Mouse (Mus musculus): Measurements from ENCODE around the gene Brms1. TPM values are rescaled to one million over a fixed set of nuclear protein-coding genes. Genes with fewer than 3 reads are reported as not detected.
A peak's percentile ranks its signal among the peaks of the same experiment; 100 is the strongest.

The Brms1 gene
- polyA plus RNA-seq, 1 experiment from 2014 or later: 38.4 TPM

DNA sequence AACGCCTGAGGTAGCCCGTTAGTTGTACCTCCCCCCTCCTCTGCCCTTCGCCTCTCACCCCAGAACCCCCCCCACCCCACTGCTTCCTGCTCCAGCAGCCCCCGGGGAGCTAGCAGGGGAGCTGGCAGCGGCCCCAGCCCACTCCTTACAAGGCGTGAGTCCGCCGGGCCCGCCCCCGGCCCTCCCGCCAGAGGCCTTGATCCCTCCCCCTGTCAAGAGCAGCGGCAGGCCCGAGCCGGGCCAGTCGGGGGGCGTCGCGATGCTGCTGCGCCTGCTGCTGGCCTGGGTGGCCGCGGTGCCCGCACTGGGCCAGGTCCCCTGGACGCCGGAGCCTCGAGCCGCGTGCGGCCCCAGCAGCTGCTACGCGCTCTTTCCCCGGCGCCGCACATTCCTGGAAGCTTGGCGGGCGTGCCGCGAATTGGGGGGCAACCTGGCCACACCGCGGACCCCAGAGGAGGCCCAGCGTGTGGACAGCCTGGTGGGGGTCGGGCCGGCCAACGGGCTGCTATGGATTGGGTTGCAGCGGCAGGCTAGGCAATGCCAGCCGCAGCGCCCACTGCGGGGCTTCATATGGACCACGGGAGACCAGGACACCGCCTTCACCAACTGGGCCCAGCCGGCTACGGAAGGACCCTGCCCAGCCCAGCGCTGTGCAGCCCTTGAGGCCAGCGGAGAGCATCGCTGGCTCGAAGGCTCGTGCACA, 26.9 kb downstream of the Brms1 start, which contains the start of gene Cd248:
Cd248 (plus strand) TSS at position 212 of the 703 bp plus-strand sequence.
- peak within 1 kb of the TSS; percentile 59 for H3K4me3 ChIP-seq
- ATAC-seq (ENCODE audit: insufficient number of reproducible peaks, insufficient read depth, low FRiP score, low TSS enrichment): peak; percentile 33
- peaks cover 10% of the 10 kb centered on the region for H3K27me3 ChIP-seq
- peaks cover 53% of the 10 kb centered on the region for H3K4me1 ChIP-seq
- H3K9ac ChIP-seq: peak within 1 kb of the TSS; percentile 81
- peak within 1 kb of the TSS; percentile 86 for H3K4me2 ChIP-seq (replicated peaks)
- 1% methylated on average over 55 of the region's 56 CpGs for WGBS
- no peaks in the 10 kb centered on the region for H3K36me3 ChIP-seq
- no peaks in the 10 kb centered on the region for H3K9me3 ChIP-seq
- peak within 1 kb of the TSS; percentile 97 for H3K27ac ChIP-seq

DNA sequence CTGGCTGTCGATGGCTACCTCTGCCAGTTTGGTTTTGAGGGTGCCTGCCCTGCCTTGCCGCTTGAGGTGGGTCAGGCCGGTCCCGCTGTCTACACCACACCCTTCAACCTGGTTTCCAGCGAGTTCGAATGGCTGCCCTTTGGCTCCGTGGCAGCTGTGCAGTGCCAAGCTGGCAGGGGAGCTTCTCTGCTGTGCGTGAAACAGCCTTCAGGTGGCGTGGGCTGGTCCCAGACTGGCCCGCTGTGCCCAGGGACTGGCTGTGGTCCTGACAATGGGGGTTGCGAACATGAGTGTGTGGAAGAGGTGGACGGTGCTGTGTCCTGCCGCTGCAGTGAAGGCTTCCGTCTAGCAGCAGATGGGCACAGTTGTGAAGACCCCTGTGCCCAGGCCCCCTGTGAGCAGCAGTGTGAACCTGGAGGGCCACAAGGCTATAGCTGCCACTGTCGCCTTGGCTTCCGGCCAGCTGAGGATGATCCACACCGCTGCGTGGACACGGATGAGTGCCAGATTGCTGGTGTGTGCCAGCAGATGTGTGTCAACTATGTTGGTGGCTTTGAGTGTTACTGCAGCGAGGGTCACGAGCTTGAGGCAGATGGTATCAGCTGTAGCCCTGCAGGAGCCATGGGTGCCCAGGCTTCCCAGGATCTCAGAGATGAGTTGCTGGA, 27.5 kb downstream of the Brms1 start:
- H3K4me3 ChIP-seq: peak overlapping the region; percentile 59
- no peaks in the 10 kb centered on the region for H3K9me3 ChIP-seq
- peaks cover 53% of the 10 kb centered on the region for H3K4me1 ChIP-seq
- peak overlapping the region; percentile 97 for H3K27ac ChIP-seq
- 42% methylated on average over 21 of the region's 21 CpGs for WGBS
- H3K4me2 ChIP-seq (replicated peaks): peak overlapping the region; percentile 86
- peaks cover 10% of the 10 kb centered on the region for H3K27me3 ChIP-seq
- ATAC-seq (ENCODE audit: insufficient number of reproducible peaks, insufficient read depth, low FRiP score, low TSS enrichment): no peak
- H3K36me3 ChIP-seq: no peaks in the 10 kb centered on the region
- peak overlapping the region; percentile 81 for H3K9ac ChIP-seq

- no peaks in the 10 kb centered on the region for H3K36me3 ChIP-seq
- peaks cover 52% of the 10 kb centered on the region for H3K4me1 ChIP-seq
- H3K27me3 ChIP-seq: peaks cover 10% of the 10 kb centered on the region
- no peaks in the 10 kb centered on the region for H3K9me3 ChIP-seq
- ATAC-seq (ENCODE audit: insufficient number of reproducible peaks, insufficient read depth, low FRiP score, low TSS enrichment): no peak
- peak overlapping the region; percentile 86 for H3K4me2 ChIP-seq (replicated peaks)
- peak overlapping the region; percentile 59 for H3K4me3 ChIP-seq
- H3K9ac ChIP-seq: 0 out of 2 replicates have a peak overlapping the region, but pooled peaks have one; percentile 81
- WGBS: 81% methylated on average over 5 of the region's 5 CpGs
- peak overlapping the region; percentile 97 for H3K27ac ChIP-seq
Measured at GRCm38 (mm10) chr19:5069486-5069885, 28.3 kb downstream of the Brms1 start.

DNA sequence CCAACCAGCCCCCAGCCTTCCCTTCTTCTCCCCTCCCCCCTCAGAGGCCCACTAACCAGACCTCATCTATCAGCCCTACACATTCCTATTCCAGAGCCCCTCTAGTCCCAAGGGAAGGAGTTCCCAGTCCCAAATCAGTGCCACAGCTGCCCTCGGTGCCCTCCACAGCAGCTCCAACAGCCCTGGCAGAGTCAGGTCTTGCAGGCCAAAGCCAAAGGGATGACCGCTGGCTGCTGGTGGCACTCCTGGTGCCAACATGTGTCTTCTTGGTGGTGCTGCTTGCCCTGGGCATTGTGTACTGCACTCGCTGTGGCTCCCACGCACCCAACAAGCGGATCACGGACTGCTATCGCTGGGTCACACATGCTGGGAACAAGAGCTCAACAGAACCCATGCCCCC, 28.8 kb downstream of the Brms1 start:
- WGBS: 81% methylated on average over 7 of the region's 7 CpGs
- Histone ChIP-seq H3K4me3 (peak overlapping the region; percentile 59), H3K36me3 (no peaks in the 10 kb centered on the region), H3K4me2 (replicated peaks) (peak overlapping the region; percentile 86), H3K9me3 (no peaks in the 10 kb centered on the region), H3K27me3 (peaks cover 10% of the 10 kb centered on the region), H3K4me1 (peaks cover 47% of the 10 kb centered on the region), H3K9ac (no peak overlapping the region; the same call in 1 of the 2 replicates), H3K27ac (peak overlapping the region; percentile 97)
- no peak for ATAC-seq (ENCODE audit: insufficient number of reproducible peaks, insufficient read depth, low FRiP score, low TSS enrichment)

GRCm38 (mm10) chr19:5071077-5071476, 29.9 kb downstream of the Brms1 start:
- peak overlapping the region; percentile 59 for H3K4me3 ChIP-seq
- H3K36me3 ChIP-seq: no peaks in the 10 kb centered on the region
- H3K9ac ChIP-seq: peak overlapping the region; percentile 43; the same call in 1 of the 2 replicates
- peaks cover 42% of the 10 kb centered on the region for H3K4me1 ChIP-seq
- ATAC-seq (ENCODE audit: insufficient number of reproducible peaks, insufficient read depth, low FRiP score, low TSS enrichment): no peak
- H3K27ac ChIP-seq: peak overlapping the region; percentile 97
- H3K4me2 ChIP-seq (replicated peaks): peak overlapping the region; percentile 86
- 5% methylated on average over 11 of the region's 11 CpGs for WGBS
- no peaks in the 10 kb centered on the region for H3K9me3 ChIP-seq
- peaks cover 10% of the 10 kb centered on the region for H3K27me3 ChIP-seq

DNA sequence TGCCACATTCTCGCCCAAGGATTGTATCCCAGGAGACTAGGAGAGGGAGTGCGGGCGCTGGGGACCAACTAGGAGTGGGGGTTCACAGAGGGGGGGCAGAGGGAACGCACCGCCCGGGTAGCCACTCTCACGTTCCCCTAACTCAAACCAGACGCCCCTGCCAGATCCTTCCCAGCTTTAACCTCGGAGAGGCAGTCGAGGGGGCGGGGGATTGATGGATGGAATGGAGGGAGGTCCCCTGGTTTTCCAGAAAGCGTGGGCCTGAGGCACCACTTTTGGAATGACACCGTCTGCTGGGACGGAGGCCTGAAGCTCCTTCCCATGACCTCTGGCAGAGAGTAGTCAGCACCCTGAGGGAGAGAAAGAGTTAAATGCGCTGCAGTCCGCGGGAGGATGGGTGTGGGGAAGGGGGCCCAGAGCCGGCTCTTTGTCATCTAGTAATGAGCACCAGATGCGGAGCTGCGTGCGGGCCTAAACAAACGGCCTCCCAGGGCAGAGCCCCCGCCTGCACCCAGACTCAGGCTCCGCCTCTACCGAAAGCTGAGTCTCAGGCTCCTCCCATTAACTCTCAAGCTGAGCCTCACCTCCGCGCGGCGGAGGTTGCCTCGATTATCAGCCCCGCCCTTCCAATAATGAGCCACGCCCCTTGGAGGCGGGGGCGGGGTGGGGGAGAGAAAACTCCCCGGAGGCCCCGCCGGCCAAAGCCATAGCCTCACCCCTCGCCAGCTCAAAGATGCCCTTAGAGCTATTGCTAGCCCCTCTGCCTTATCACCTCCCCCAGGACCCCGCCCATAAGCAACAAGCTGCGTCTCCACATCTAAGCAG, 30.6 kb downstream of the Brms1 start:
- Histone ChIP-seq H3K4me3 (peak overlapping the region; percentile 59), H3K4me2 (replicated peaks) (peak overlapping the region; percentile 86), H3K27me3 (peaks cover 10% of the 10 kb centered on the region), H3K9me3 (no peaks in the 10 kb centered on the region), H3K27ac (peak overlapping the region; percentile 97), H3K4me1 (peaks cover 39% of the 10 kb centered on the region), H3K36me3 (no peaks in the 10 kb centered on the region), H3K9ac (peak overlapping the region; percentile 44)
- under 1% methylated on average over 40 of the region's 40 CpGs for WGBS
- ATAC-seq (ENCODE audit: insufficient number of reproducible peaks, insufficient read depth, low FRiP score, low TSS enrichment): peak; percentile 88

- no peaks in the 10 kb centered on the region for H3K36me3 ChIP-seq
- no peaks in the 10 kb centered on the region for H3K9me3 ChIP-seq
- peaks cover 10% of the 10 kb centered on the region for H3K27me3 ChIP-seq
- H3K4me3 ChIP-seq: peak overlapping the region; percentile 59
- H3K27ac ChIP-seq: peak overlapping the region; percentile 97
- H3K4me1 ChIP-seq: peaks cover 31% of the 10 kb centered on the region
- peak overlapping the region; percentile 44 for H3K9ac ChIP-seq
- 2% methylated on average over 20 of the region's 20 CpGs for WGBS
- 0 out of 2 replicates have a peak, but pooled peaks have one; percentile 1 for ATAC-seq (ENCODE audit: insufficient number of reproducible peaks, insufficient read depth, low FRiP score, low TSS enrichment)
- peak overlapping the region; percentile 86 for H3K4me2 ChIP-seq (replicated peaks)
Measured at GRCm38 (mm10) chr19:5072389-5073019, 31.4 kb downstream of the Brms1 start.

- peak overlapping the region; percentile 97 for H3K27ac ChIP-seq
- ATAC-seq (ENCODE audit: insufficient number of reproducible peaks, insufficient read depth, low FRiP score, low TSS enrichment): 0 out of 2 replicates have a peak, but pooled peaks have one; percentile 4
- 2% methylated on average over 15 of the region's 15 CpGs for WGBS
- no peak overlapping the region for H3K9ac ChIP-seq
- peaks cover 29% of the 10 kb centered on the region for H3K4me1 ChIP-seq
- peak overlapping the region; percentile 86 for H3K4me2 ChIP-seq (replicated peaks)
- no peaks in the 10 kb centered on the region for H3K36me3 ChIP-seq
- peak overlapping the region; percentile 59 for H3K4me3 ChIP-seq
- H3K27me3 ChIP-seq: peaks cover 10% of the 10 kb centered on the region
- H3K9me3 ChIP-seq: no peaks in the 10 kb centered on the region
Measured at GRCm38 (mm10) chr19:5073028-5073427, 31.9 kb downstream of the Brms1 start.

DNA sequence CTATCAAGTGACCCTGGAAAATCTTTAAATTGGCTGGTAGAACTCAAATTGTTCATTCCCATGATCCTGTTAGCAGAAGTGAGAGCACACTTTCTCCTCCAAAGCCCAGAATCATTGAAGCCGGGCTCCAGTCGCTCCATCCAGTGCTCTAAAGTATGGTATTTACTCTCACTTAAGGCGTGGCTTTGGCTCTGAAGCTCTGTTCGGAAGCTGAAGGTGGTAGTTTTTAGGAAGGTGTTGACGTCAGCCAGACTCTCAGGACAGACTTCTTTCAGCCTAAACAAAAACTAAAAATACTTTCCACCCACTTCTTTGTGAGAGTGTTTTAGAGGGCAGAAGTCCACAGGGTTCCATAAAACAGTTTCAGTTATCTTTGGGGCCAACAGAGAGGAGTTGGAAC, 32.4 kb downstream of the Brms1 start:
- peak overlapping the region; percentile 86; the same call in 1 of the 2 replicates for H3K4me2 ChIP-seq (replicated peaks)
- H3K9me3 ChIP-seq: no peaks in the 10 kb centered on the region
- H3K4me1 ChIP-seq: peaks cover 28% of the 10 kb centered on the region
- H3K9ac ChIP-seq: no peak overlapping the region
- no peak overlapping the region for H3K27ac ChIP-seq
- H3K27me3 ChIP-seq: peaks cover 12% of the 10 kb centered on the region
- ATAC-seq (ENCODE audit: insufficient number of reproducible peaks, insufficient read depth, low FRiP score, low TSS enrichment): no peak
- no peaks in the 10 kb centered on the region for H3K36me3 ChIP-seq
- WGBS: 44% methylated on average over 5 of the region's 5 CpGs
- peak overlapping the region; percentile 59; the same call in 1 of the 2 replicates for H3K4me3 ChIP-seq

- 81% methylated on average over 1 of the region's 1 CpGs for WGBS
- no peak overlapping the region for H3K27ac ChIP-seq
Measured at GRCm38 (mm10) chr19:5079279-5079678, 38.1 kb downstream of the Brms1 start.

GRCm38 (mm10) chr19:5082005-5082404, 40.9 kb downstream of the Brms1 start:
- H3K4me3 ChIP-seq: no peak overlapping the region
- 64% methylated on average over 18 of the region's 18 CpGs for WGBS
- H3K27ac ChIP-seq: no peak overlapping the region
- ATAC-seq (ENCODE audit: insufficient number of reproducible peaks, insufficient read depth, low FRiP score, low TSS enrichment): no peak
- peaks cover 10% of the 10 kb centered on the region for H3K4me1 ChIP-seq
- H3K36me3 ChIP-seq: no peaks in the 10 kb centered on the region
- no peak overlapping the region for H3K9ac ChIP-seq
- H3K27me3 ChIP-seq: peaks cover 71% of the 10 kb centered on the region
- no peak overlapping the region for H3K4me2 ChIP-seq (replicated peaks)
- H3K9me3 ChIP-seq: no peaks in the 10 kb centered on the region

More at GRCm38 (mm10) chr19:5079279-5079678, 38.1 kb downstream of the Brms1 start:
- no peak overlapping the region for H3K4me2 ChIP-seq (replicated peaks)
- H3K4me3 ChIP-seq: no peak overlapping the region
- no peaks in the 10 kb centered on the region for H3K4me1 ChIP-seq
- no peaks in the 10 kb centered on the region for H3K36me3 ChIP-seq
- no peak overlapping the region for H3K9ac ChIP-seq
- peaks cover 48% of the 10 kb centered on the region for H3K27me3 ChIP-seq
- no peaks in the 10 kb centered on the region for H3K9me3 ChIP-seq
- ATAC-seq (ENCODE audit: insufficient number of reproducible peaks, insufficient read depth, low FRiP score, low TSS enrichment): no peak
